Mouse (Mus musculus): ENCODE measurements around the gene Fgf12.

Fgf12 gene

DNA sequence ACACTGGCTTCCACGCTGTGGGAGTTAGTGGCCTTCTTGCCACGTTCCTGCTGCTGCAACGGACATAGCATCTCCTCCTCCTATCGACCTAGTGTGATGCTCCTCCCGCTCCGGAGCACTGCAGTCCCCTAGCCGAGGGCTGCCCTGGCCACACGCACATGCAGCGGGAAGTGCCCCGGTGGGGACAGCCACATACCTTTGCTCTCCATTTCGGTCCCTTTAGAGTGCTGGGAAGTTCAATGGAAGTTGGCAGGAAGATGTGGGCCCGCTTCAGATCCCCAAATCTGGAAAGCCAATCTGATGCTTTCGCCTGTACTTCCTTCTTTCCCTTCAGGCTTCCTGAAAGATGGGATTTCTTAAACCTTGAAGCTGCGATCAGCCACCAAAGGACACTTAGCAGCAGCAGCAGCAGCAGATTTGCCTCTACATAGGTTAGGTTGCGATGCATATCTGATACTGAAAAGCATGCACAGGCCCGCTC, at the start of gene Fgf12:
Gene Fgf12, minus strand, starts transcription at position 431 of the 481 bp plus-strand sequence.
- DNase-seq (ENCODE audit: low spot score) = no peak

DNA sequence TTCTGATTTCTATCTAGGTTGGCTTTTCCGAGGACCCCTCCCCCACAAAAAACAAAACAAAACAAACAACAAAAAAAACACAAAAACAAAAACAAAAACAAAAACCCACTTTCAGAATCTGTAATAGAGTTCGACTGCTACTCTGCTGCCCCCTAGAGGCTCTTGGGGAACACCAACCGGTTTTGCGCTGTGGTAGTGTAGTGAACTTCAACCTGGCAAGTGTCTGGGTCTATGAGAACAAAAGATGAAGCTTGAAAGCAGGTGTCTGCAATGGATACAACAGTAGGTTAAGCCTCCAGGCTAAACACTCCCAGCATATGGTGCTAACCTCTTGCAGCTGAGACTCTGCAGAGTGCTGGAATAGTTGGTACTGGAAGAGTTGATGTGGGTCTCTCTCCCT, 40.2 kb upstream of the Fgf12 start:
- DNase-seq (ENCODE audit: low spot score) = peak; percentile 27

DNA sequence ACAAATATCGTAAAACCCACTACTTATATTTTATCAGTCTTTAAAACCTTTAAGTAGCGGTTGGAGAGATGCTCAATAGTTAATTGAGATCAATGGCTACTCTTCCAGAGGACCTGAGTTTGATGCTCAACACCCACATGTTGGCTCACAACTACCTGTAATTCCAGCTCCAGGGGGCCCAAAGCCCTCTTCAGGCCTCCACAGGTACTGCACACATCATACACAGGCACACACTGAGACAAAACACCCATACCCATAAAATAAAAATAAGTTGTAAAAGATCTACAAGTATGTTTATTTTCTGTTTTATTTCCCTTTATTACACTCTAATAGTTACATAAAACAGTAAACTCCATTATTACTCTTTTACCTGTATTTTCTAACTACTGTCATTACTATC, 17.4 kb upstream of the Fgf12 start:
- no peak for DNase-seq (ENCODE audit: low spot score)

DNA sequence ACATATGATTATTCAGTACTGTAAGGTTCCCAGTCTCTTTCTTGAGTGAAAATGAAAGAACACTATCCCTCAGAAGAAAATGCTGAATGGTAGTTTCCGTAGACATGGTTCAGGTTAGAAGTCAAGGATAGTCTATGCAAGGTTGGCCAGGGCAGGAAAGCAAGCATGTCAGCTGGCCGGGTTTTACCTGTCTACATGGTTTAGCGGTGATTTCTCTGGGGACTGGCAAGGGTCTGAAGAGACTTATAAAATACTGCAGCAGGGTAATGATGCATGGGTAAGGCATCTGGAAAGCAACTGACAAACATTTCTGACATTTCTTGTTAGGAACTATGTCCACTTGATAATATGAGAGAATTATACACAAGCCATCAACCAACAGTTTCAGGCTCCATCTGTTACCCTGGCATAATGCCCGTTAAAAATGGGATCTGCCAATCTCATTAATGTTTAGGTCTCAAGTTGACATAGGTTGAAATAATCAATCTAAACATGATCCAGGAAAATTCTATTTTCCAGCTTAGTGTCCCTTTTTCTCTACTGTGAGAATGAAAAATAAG, 8.6 kb upstream of the Fgf12 start:
- no peak for DNase-seq (ENCODE audit: low spot score)

DNA sequence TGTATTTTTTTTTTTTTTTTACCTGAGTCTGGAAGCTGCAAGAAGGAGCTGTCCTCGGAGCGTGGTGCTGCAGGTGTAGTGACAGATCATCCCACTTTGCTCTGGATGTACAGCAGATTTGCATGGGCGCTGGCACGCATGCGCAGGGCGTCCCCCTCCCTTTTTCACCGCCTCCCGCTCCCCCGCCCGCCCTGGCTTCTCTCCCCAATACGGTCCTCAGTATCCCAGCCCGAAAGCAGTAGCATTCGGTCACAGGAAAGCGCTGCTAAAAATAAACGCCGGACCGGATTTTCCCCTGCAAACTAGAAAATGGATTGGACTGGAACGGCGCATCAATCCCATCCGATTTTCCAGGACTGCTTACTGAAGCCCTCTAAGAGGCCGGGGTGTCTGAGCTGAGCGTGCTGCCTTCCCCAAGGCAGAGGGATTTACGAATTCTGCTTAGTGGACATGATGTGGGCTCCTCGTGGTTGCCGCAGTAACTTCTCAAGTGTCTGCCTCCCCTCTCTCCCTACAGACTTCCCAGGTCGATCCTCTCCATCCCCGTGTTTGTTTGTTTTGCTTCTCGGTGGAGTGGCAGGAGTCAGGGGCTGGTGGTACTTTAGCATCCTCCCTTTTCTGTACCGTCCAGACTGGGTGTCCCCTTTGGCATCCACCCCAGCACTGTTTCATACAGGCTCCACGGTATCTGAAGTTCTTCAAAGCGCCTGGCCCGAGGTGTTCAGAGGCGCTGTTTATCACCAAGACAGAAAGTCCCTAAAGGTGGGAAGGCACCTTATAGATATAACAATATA, 453 bp upstream of the Fgf12 start:
- DNase-seq (ENCODE audit: low spot score) = peak; percentile 50

GRCm38 (mm10) chr16:28734461-28734860, 18.4 kb downstream of the Fgf12 start:
- no peak for DNase-seq (ENCODE audit: low spot score)

DNA sequence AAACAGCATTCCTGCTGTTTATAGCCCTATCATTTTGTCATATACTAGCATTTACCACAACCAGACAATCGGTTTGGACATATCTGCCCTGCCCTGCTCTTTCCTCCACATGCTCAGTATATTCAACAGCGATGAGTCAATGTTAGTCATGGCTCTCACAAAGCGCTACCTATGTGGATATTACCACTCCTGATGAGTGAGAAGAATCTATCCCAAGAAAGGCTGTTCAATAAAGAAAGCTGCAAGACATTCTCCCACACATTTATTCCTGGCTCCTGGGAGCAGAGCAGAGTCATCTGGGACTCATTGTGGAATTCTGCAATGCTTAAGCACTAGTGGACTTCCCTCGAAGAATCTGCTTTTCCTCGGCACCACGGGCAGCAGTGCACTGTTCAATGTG, 26.1 kb downstream of the Fgf12 start:
- no peak for DNase-seq (ENCODE audit: low spot score)

- no peak for DNase-seq (ENCODE audit: low spot score)
These were observed 46.2 kb downstream of the Fgf12 start for GRCm38 (mm10) chr16:28706623-28707022.

DNA sequence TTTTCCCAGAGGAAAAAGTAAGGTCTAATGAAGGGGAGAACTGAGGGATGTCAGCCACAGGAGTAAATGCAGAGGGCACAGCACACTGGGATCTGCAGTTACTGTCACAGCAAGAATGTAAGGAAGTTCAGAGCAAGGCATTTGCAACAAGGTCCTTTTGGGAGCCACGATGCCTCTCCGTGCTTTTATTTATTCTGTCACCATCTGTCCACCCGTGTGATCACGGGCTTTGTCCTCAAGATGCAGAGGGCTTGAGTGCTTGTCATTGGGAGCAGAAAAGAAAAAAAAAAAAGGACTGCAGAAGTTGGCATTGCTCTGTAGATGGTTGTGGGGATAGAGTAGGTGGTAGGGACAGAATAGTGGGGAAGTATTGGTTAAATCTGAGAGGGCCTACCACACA, 52.5 kb downstream of the Fgf12 start:
- no peak for DNase-seq (ENCODE audit: low spot score)

DNA sequence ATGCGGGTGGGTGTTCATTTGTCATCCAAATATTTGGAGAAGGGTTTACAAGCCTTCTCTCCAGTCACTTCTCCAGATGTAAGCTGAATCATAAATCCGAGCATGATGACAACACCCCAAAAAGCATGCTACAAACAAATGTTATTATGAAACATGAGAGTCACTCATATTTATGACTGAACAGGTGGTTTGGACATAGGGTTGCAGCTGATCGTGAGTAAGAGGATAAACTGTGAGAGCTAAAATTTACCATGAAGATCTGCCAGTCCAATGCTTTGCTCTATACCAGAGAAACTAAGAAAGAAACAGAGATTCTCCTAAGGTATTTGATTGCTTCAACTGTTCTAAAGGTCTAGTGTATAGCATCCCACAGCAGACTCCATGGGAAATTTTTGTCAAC, 56.0 kb downstream of the Fgf12 start:
- DNase-seq (ENCODE audit: low spot score) = no peak

DNA sequence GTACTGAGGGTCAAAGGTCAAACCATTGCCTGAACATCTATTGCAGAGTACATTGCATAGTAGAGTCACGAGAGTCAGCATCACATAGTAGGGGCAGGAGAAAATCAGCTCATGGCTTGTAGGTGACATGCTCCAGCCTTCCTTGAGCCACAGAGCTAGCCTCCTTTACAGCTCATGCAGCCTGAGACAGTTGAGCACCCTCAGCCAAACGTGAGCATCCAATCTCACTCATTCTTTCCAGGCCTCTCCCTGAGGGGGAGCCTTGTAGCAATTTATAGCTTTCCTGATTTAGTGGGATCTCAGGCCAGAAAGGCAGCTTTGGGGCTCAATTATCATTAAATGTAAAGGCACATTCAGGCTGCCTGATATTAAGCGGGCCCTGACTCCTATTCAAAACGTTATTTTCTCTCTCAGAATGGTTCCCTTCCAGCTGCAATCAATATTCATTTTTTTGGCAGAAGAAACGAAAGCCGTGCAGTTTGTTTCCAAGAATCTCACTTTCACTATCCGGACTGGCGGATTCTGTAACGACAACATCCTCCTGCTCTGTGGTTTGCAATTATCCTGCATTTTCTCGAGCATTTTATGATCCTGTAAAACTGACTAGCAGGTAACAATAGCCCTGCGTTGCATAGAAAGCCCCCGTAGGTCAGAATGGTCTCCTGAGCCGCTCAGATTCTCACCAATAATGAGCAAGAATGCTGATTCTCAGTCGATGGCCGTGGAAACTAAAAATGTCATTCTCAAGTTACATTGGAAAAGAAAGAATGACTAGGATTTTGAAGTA, 58.6 kb downstream of the Fgf12 start:
- DNase-seq (ENCODE audit: low spot score) = no peak

DNA sequence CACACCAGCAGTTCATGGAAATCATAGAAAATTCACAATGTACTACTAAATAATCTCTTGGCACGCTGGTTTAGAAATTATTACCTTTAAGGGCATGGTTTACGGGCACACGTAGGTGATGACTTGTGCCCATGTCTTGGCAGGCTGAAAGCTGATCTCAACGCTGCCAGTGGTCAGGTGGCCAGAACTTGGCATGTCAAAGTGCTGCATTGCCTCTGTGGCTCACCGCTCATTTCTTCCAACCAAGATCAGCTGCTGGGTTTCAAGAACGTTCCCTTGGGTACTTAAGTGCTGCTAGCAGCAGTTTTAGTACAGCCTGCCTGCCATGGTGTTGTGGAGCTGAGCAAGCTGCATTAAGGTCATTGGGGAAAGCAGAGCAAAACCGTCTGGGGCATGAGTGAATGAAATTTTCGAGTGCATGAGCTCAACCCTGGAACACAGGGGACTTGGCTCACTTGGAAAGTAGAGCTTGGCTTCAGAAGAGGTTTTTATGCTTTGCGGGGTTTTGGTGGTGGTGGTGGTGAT, 63.9 kb downstream of the Fgf12 start:
- DNase-seq (ENCODE audit: low spot score) = no peak

GRCm38 (mm10) chr16:28681625-28682024, 71.2 kb downstream of the Fgf12 start:
- DNase-seq (ENCODE audit: low spot score) = no peak

GRCm38 (mm10) chr16:28668815-28669347, 84.0 kb downstream of the Fgf12 start:
- no peak for DNase-seq (ENCODE audit: low spot score)

DNA sequence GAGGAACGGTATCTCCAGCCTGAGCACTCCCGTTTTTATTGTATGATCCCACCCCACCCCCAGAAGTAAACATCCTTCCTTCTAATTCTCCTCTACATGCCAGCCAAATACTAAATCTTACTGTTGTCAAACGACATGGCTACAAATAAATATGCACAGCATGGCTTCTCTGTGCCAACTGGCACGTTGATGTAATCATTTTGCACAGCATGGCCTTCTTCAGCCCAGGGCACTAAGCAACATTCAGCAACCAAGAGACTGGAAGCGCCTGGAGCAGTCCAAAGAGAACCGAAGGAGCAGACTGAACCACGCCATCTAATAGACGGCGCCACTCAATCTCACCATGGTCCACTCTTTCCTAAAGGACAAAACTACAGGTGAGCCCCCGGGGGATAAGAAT, 100.2 kb downstream of the Fgf12 start:
- no peak for DNase-seq (ENCODE audit: low spot score)

- DNase-seq (ENCODE audit: low spot score) = no peak
These were observed 102.3 kb downstream of the Fgf12 start for GRCm38 (mm10) chr16:28650589-28650988.

DNA sequence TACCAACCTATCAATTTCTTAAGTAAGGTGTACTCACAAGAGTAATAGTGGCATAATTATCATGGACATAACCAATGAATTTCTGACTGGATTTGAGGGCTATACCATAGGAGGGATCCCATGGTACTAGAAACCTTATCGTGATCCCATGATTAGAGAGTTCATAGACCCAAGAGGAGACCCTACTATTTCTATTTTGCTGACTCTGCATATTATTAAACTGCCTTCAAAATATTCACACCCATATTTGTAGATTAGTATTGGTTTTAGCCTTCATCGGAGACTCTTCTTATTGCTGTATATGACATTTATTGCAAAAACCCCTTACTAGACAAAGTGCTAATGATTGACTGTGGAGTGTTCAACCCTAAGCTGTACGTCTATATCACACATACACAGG, 107.8 kb downstream of the Fgf12 start:
- DNase-seq (ENCODE audit: low spot score) = no peak

DNA sequence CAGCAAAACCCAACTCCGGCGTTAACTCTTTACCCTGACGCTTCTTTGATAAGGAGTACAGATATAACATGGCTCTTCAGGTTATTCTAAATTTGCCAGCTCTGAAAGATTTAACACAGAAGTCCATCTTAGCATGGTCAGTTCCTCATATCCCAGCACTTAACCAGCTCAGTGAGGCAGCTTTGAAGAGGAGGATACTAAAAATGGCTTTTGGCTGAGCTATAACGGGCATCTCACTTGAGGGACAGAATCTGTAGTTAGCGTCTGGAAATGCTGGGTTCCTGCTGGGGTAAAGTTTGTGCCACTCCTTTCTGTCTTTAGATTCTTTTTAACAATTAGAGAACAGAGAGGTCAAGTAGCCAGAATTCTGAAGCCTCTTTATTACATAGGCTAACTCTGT, 121.1 kb downstream of the Fgf12 start:
- DNase-seq (ENCODE audit: low spot score) = no peak

GRCm38 (mm10) chr16:28630771-28631484, 121.9 kb downstream of the Fgf12 start:
- no peak for DNase-seq (ENCODE audit: low spot score)

GRCm38 (mm10) chr16:28626259-28626658, 126.6 kb downstream of the Fgf12 start:
- no peak for DNase-seq (ENCODE audit: low spot score)

- DNase-seq (ENCODE audit: low spot score) = no peak
These were observed 127.2 kb downstream of the Fgf12 start for GRCm38 (mm10) chr16:28625689-28626088.

DNA sequence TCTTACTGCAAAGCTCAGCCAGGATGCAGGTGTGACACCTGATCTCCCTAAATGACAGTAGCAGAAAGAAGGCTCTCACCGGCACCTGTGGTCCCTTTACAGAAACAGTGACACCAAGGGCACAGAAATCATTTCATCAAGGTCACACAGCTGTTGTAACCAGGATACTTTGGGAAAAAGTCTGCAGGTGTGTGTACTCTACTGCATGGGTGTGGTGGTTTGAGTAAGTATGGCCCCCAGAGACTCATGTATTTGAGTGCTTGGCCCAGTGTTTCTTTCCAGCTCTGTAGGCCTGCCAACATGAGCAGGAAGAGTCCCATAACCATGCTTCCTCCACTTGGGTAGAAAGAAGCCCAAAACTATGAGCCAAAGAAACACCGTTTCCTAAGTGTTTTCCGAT, 138.5 kb downstream of the Fgf12 start:
- no peak for DNase-seq (ENCODE audit: low spot score)
